Mouse (Mus musculus): ENCODE results near the gene Hoxd11.
A peak's percentile ranks its signal among the peaks of the same experiment; 100 is the strongest.

The Hoxd11 gene

DNA sequence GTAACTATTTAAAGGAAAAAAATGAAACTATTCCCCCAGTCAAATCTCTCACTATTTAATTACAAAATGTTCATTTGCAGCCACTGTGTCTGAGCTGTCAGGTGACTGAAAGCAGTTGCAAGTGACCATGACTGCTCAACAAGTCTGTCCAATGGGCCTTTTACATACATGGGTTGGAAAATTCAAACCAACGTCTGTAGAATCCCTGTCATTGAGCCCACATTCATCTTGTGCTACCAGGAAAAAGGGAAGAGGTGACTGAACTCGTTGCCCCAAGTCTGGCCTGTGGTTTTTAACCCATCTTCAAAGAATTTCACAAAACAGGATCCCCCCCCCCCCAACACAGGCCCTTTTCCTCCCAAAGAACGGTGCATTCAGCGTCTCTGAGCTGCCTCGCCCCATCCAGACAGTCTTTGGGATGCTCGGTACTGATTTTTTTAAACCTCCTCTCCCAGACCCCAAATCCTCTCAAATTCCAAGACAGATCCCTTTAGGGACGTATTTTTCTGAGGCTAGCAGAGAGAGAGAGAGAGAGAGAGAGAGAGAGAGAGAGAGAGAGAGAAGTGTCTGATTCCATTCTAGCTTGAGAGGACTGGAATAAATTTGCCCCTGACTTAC is 16.6 kb downstream of the Hoxd11 start:
- no peak for DNase-seq (ENCODE audit: low spot score in 2 of 2)

DNA sequence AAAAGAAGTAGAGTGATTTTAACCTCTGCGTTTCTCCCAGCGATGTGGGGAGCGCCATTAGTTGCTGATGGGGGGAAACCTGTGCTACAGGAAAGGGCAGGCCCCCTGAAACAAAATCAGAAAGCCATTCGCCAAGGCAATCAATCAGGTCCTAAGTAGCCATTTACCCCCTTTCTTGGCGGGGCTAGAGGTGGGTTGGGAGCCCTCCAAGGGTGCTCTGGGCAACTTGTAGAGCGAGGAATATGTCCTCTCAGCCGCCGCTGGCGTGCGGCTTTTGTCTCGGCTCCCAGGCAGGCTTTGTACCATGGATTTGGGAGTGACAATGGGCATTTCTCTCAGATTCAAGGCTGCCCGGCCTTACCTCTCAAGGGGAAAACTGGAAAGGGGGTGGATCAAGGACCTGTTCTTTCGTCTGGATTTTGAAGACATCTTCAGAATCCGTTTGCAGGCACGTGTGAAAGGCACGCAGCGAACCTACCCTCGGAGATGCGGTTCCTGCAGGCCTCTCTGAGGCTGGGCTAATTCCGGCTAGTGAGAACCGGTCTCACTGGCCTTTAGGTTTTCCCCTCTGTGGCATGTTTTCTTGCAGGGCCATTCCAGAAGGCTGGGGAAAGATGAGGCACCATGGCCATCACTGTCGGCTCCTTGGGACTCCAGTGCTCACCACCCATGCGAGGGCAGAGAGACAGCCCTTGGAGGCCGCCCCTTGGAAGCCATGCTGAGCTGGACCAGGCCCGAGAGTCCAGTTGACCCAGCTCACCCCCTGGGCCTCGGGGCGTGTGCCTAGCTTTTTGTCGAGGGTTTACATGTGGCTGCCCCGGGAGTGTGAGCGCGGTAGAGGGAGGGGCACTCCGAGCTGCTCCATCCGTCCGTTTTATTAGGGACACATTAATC is 17.3 kb downstream of the Hoxd11 start:
- no peak for DNase-seq (ENCODE audit: low spot score in 2 of 2)

DNA sequence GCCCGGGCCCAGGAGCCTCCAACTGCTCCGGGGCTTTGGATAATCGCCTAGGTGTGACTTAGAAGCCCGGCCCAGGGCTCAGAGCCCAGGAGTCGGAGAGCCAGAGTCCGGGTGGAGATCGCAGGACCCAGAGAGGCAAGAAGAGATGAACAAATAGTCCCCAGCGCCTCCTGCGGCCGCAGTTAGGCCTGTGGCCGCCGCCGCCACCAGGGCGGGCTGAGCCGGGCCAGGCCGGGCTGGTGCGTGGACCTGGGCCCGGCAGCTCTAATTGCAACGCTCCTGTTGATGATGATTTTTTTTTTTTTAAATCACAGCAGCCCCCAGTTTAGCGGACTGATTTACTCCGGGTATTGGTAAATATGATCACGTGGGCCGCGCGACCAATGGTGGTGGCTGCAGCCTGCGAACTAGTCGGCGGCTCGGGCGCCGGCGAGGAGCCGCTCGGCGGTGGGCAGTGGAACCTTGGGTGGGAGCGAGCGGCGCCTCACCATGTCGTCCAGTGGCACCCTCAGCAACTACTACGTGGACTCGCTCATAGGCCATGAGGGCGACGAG is 18.3 kb downstream of the Hoxd11 start, which contains the start of gene Hoxd9:
TSS of gene Hoxd9 (plus strand) at position 161 of the 555 bp plus-strand sequence.
- no peak for DNase-seq (ENCODE audit: low spot score in 2 of 2)

DNA sequence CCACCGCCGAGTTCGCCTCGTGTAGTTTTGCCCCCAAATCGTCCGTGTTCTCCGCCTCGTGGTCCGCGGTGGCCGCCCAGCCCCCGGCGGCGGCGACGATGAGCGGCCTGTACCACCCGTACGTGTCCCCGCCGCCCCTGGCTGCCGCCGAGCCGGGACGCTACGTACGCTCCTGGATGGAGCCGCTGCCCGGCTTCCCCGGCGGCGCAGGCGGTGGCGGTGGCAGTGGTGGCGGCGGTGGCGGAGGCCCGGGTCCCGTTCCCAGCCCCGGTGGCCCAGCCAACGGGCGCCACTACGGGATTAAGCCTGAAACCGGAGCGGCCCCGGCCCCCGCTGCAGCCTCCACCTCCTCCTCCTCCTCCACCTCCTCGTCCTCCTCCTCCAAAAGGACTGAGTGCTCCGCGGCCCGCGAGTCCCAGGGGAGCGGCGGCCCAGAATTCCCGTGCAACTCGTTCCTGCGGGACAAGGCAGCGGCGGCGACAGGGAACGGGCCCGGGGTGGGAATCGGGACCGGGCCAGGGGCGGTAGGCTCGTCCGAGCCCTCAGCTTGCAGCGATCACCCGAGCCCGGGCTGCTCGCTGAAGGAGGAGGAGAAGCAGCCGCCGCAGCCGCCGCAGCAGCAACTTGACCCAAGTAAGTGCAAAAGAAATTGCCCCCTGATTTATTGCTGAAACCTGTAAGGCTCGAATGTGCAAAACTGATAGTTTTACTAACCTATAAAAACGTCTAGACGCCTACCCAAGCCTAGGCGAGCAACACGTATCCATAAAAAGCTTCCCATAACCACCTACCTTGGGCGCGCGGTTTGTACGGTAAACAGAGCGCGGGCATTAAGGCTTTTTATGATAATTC is 19.1 kb downstream of the Hoxd11 start:
- no peak for DNase-seq (ENCODE audit: low spot score in 2 of 2)

DNA sequence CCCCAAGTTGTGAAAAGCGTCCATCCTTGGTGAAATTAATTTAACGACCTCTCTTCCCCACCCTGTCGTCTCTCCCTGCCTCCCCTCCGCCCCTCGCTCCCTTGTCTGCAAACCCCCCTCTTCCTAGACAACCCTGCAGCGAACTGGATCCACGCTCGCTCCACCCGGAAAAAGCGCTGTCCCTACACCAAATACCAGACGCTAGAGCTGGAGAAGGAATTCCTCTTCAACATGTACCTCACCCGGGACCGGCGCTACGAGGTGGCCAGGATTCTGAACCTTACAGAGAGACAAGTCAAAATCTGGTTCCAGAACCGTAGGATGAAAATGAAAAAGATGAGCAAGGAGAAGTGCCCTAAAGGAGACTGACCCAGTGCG is 19.7 kb downstream of the Hoxd11 start:
- no peak for DNase-seq (ENCODE audit: low spot score in 2 of 2)

DNA sequence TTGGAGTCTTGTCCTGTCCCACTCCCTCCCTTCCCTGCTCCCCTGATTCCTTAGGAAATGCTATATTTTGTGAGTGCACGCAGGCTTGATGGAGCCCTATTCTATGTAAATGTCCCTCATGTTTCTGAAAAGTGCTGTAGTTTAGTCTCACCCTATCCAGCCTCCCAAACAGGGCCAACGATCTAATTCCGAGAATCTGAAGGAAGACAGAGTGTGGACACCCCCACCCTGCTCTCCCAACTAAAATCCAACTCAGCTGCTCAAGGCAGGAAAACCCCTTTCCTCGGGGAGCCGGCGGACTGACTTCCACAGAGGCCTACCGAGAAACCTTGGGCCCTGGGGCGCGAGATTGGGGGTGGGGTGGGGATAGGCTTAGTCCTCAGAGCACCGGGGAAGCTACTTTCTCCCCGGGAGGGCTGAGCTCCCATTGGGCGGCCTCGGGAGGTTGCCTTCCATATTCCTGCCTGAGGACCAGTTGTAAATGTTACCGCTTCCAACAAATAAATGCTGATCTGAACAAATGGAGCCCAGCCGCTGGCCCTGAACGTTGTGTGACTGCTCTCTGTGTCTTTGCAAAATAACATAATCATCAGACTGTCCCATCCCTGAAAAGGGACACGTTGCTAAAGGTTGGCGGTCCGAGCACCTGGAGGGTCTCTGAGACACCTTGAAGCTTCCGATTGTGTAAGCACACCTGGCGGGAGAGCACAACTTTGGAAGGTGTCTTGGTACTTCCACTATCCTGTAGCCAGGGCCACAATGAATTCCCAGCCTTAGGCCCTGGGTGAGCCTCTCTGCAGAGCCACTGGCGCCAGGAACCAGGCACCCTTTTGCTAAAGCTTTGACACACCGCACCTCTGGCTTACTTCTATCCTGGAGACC is 20.5 kb downstream of the Hoxd11 start:
- no peak for DNase-seq (ENCODE audit: low spot score in 2 of 2)

DNA sequence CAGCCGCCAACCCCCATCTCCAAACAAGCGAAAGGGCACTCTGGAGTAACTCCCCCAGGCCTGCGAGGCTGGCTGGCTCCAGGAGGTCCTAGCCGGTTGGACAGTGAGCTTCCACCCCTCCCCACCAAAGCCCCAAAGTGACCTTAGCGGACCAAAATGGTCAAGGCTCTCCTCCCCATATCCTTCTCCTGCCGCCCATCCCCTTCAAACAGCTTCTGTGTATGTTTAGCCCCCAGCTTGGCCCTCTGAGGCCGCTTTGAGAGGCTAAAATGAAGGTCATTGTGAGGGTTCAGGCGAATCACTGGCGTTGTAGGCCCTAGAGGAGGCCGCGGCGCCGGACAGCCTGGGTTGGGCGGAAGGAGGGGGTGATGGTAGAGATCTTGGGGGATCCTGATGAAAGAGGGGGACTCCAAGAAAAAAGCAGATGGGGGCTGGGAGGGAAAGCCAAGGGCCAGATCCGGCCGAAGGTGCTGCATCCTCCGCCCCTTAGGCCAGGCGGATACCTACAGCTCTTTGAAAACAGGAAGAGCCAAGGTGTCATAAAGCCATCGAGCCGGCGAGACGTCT is 21.3 kb downstream of the Hoxd11 start:
- DNase-seq (ENCODE audit: low spot score in 2 of 2) = no peak

DNA sequence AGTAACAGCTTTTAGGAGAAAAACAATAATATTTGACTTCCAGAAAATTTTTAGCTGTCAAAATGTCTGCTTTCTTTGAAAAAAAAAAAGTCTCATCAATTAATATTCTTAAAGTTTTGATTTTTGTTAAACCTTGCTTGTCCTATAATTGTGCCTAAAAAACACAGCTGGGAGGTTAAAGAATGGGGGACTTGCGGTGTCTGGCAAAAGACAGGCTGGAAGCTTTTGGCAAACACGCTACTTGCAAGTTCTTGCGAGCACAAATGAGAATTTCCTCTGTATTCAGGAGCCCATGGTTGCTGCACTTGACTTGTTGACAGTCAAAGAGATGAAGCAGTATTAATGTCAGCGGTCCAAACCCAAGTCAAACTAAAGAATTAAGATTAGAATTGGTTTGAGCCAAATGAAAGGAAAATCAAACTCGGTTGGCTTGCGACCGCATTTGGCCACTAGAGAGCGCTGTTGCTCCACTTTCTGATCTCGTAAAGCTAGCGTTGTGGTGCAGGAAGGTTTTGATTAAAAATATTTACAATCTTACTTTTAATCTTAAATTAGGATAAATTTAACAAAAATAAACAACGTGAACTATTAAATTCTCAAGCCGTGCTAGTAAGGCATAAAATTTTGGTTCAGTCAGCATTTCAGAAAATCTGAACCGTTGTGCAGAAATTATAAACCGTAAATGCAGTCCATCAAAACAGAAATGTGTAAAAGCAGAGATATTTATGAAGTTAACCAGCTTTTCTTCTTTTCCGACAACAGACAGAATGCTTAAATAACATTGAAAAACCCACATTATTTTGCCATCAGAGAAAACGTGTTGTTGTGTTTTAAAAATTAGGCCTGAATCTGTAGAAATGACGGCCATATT is 22.8 kb downstream of the Hoxd11 start:
- DNase-seq (ENCODE audit: low spot score in 2 of 2) = peak; percentile 24 to 51

DNA sequence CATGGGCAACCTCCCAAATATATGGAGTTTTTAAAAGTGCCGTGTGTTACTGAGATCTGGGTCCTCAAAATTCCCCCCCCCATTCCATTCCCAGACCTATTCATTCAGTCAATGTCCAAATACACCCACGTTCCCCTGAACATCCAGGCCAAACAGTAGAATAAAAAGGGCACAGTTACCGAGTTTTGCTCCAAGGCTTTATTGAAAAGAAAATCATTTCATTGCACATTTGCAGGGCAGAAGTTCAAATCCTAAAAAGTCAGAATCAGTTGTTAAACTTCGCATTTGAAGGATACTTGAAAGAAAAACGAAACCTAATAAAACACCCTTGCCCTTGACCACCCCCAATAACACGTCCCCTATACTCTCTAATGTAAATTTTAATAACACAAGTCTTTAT is 23.5 kb downstream of the Hoxd11 start:
- DNase-seq (ENCODE audit: low spot score in 2 of 2) = no peak

DNA sequence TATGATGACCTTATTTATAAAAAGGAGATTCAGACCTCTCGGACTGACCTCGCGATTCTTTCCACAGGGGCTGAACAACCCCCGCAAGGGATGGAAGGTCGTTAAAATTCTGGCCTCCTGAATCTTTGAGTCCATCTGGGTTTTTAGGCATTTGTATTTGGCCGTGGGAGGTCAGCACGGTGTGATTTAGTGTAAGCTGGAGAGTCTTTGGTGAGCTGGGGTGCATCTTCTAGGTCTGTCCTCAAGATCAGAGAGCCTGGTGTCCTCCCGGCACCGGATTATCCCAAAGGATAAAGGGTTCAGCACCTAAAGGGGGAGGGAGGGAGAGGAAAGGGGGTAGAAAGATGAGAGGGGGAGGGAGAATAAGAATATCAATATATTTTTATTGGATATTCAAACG is 24.0 kb downstream of the Hoxd11 start:
- no peak for DNase-seq (ENCODE audit: low spot score in 2 of 2)

DNA sequence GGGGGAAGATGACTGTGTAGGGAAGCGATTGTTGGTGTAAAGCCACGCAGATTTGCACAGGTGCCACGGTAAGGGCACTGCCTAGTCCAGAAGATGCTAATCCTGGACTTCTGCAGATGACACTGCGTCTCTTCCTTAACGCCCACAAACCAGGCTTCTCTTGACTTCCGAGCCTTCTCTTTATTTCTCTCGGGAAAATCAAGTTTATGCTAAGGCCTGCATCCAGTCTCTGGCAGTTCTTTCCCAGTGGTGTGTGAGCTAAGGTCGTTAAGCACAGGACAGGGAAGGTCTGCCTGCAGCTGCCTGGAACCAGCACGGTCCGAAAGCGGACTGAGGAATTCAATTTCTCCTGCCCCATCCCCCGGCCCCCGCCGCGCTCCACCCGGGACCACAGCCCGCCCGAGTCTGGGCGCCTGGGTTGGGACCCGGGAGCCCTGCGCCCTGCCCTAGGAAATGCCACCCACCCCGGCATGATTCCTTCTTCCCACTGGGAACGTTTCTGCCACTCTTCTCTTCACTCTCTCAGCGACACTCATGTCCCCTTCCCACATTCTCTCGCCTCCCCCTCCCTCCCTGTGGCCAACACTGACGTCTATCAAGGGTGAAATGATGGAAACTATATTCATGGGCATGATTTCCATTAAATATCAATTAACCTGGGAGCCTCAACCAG is 24.5 kb downstream of the Hoxd11 start:
- no peak for DNase-seq (ENCODE audit: low spot score in 2 of 2)

DNA sequence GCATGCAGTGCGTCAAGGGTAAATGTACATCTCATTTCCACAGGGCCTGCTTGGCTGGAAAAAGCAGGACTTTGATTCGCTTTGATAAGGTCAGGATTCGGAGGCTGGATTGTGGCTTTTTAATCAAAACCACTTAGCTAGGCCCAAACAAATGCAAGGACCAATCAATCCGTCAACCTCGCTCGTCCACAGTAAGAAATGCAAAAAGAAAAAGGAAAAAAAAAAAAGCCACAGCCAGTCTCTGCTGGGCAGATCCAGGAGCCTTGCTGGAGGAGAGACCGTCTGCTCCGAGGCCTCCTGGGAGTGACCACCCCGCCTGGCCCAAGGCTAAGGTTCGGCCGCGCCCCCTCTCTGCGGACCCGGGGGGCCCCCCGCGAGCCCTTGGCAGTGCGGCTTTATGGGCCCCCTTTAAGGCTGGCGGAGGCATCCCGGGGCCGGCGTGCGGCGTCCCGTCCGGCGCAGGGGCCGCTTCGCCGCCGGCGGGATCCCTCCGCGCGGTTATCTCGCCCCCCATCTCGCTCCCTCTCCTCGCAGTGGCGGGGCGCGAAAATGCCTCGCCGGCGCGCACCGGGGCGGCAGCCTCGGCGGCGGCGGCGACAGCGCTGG is 25.1 kb downstream of the Hoxd11 start, which contains the start of gene Hoxd8:
TSS of gene Hoxd8 (plus strand) at position 223 of the 606 bp plus-strand sequence.
- no peak for DNase-seq (ENCODE audit: low spot score in 2 of 2)

DNA sequence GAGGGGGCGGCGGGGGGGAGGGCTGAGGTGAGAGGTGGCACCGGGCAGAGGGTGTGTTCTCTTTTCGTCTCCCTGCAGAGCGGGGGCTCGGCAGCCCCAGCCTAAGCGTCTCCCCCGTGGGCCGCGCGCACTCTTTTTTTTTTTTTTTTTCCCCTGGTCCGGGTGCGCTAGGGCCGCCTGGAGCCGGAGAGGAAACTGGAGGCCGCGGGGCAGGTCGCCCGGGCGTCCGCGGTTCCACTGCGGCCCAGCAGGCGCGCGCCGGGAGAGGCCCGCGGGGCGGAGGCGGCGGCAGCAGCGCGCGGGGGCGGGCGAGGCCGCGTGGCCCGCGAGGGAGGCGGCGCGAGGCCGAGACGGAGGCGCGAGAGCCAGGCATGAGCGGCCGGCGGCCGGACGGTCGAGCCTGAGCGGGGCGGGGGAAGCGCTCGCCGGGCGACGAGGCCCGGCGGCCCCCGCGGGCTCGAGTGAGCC is 25.7 kb downstream of the Hoxd11 start:
- no peak for DNase-seq (ENCODE audit: low spot score in 2 of 2)

DNA sequence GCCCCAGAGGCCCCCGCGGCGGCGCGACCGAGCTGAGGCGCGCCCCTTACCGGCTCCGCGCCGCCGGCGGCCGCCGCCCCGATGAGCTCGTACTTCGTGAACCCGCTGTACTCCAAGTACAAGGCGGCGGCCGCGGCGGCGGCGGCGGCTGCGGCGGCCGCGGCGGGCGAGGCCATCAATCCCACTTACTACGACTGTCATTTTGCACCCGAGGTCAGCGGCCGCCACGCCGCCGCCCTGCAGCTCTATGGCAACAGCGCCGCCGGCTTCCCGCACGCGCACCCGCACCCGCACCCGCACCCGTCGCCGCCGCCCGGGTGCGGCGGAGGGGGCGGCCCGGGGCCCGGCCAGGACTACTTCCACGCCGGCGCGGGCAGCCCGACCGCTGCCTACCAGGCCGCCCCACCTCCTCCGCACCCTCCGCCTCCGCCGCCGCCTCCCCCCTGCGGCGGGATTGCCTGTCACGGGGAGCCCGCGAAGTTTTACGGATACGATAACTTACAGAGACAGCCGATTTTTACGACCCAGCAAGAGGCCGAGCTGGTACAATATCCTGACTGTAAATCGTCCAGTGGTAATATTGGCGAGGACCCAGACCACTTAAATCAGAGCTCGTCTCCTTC is 26.2 kb downstream of the Hoxd11 start:
- no peak for DNase-seq (ENCODE audit: low spot score in 2 of 2)

DNA sequence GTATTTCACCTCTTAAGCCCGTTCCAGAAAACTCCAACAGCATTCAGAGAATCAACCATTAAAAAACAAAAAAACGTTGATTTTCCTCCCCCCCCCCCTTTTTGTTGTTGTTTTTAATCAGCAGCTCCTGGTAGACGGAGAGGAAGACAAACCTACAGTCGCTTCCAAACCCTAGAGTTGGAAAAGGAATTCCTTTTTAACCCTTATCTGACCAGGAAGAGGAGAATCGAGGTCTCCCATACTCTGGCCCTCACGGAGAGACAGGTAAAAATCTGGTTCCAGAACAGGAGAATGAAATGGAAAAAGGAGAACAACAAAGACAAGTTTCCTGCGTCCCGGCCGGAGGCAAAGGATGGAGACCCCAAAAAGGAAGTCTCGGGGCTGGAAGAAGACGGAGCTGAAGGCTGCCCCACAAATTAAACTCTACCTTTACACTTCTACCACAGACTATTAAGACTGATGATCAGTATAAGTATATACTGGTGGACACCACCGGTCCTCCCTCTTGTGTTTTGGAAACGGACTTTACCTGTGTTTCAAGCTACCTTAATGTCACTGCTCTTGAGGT is 27.1 kb downstream of the Hoxd11 start:
- DNase-seq (ENCODE audit: low spot score in 2 of 2) = no peak

DNA sequence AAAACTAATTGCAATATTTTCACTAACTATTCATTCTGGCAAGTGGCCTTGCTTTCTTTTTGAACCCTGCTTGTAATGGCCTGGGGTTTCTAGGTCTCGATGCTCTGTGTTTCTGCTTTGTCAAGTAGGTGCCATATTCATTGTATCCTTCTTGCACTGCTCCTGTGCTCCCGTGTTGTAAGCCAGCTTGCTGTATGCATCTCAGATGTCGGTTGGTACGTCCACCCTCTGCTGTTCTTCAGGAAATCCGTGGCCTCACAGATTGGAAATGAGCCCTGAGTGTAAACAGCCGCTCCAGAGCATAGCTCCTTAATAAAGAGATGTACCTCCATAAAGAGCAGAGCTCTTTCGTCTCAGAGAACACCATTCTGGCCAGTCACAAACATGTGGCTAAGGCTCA is 28.2 kb downstream of the Hoxd11 start:
- no peak for DNase-seq (ENCODE audit: low spot score in 2 of 2)

DNA sequence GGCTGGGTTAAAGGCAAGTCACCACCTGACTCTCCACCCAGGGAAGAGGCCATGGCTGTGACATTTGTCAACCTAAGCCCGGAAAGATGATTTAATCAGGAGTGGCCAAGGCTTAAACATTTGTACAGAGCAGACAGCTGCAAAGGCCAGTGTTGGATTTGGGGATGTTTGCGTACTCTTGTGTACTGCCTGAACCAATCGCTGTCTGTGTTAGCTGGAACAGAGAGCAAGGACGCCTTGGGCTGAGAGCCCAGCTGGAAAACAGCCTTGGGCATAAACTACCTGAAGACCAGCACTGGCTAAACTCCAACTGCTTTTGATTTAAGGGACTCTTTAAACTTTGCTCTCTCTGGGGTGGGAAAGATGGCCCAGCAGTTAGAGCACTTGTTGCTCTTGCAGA is 29.3 kb downstream of the Hoxd11 start:
- DNase-seq (ENCODE audit: low spot score in 2 of 2) = no peak
